Mouse (Mus musculus) monocyte, adult 2 months (primary cell): ENCODE measurements around the gene Prune1.

ENCODE experiments used
- DNase-seq, 2 experiments: peaks; one replicate each; pipeline ENCODE4 v3.0.0; 2022; ENCODE audit warnings: low spot score in 2 of 2, low read depth in 1 of 2

Prune1 gene

DNA sequence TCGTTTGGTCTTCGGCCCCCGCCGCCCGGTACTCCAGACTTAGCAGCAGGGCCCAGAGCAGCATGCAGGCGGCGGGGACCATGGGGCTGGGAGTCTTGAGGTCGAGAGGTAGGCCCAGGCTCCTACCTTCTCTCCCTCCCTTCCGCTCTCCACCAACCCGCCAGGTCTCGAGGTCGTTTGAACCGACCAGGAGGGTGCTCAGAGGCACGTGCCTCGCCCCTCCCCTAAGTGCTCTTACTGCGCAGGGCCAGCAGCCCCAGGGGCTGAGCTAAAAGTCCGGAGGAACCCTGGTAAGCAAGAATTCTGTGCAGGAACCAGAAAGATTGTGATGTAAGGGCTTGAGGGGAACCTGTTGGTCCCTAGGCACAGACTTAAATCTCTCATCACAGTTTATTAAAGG lies 41.0 kb downstream of the Prune1 start:
- DNase-seq: no peak

GRCm38 (mm10) chr3:95239971-95240370 lies 41.9 kb downstream of the Prune1 start:
- no peak for DNase-seq

- no peak for DNase-seq
These were observed 42.9 kb downstream of the Prune1 start for GRCm38 (mm10) chr3:95239022-95239421.

DNA sequence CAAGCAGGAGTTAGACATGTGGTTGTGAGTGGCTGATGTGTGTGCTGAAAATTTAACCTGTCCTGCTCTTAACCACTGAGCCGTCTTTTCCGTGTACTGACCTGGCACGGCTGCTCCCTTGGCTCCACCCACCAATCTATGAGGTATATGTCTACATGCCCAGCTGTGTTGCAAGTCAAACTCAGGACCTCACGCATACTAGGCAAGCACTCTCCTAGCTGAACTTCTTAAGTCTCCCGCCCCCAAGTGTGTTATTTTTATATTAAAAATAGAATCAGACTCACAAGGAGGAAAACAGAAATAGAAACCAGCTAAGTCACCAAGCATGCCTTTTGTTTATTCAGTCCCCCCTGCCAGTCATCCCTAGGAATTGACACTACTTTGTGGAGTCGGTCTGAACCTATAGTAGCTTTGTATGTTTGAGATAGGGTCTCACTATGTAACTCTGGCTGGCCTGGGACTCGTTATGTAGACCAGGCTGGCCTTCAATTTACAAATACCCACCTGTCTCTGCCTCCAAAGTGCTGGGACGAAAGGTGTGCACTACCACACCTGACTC lies 44.3 kb downstream of the Prune1 start:
- DNase-seq: no peak

GRCm38 (mm10) chr3:95235386-95236301 lies 46.2 kb downstream of the Prune1 start:
- DNase-seq: no peak

- no peak for DNase-seq
These were observed 48.4 kb downstream of the Prune1 start for GRCm38 (mm10) chr3:95233303-95233980.

DNA sequence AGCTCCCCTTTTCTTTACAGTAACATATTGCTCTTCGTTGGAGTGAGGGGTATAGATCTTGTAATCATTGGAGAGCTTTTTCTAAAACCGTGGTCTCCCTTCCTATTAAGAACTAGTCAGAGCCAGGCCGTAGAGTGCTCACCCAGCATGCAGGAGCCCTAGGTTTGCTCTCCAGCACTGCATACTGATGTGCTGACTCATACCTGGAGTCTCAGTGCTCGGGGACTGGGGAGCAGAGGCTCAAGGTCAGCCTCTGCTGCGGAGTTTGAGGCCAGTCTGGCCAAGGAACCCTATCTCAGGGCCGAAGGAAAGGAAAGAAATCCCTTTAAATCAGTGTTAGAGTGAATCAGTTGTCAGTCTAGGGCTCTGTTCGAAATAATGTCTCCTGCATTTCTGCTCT lies 49.1 kb downstream of the Prune1 start:
- no peak for DNase-seq

GRCm38 (mm10) chr3:95231298-95232221 lies 50.3 kb downstream of the Prune1 start, which contains the start of gene Mllt11:
Gene Mllt11 (minus strand): TSS chr3:95232171.
- DNase-seq: no peak

DNA sequence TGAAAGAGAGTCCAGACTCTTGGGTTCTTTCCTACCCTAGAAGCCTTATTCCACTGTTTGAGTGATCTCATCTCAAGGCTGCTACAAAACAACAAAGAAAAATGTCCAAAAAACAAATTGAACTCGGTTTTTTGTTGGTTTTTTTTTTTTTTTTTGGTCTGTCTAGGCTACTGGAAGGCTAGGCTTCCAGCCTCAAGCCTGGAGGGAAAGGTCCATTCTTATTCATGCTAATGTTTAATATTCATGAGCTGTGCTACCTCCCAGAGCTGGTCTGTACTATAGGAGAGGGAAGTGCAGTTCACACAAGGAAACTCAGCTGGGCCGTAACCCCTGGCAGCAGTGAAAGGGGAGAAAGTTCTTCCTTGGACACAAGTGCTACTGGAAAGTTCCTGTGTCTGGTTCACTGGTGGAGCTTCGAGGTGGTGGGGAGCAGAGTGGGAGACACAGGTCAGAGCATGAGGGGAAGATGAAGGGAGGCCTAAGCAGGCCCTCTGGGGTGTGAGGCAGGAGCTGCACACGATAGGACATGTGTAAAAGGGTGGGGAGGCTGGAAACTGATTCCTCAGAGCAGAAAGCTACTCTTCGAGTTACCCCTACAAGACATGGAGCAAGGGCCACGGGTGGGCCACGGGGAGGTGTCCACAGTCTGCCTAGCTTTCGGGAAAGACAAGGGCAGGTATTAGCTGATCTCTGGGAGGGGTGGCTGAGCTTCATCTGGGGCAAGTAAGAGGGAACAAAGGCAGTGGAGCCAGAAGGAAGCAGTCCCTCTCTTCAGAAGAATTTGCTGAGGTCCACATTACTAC lies 51.2 kb downstream of the Prune1 start:
- DNase-seq: no peak

DNA sequence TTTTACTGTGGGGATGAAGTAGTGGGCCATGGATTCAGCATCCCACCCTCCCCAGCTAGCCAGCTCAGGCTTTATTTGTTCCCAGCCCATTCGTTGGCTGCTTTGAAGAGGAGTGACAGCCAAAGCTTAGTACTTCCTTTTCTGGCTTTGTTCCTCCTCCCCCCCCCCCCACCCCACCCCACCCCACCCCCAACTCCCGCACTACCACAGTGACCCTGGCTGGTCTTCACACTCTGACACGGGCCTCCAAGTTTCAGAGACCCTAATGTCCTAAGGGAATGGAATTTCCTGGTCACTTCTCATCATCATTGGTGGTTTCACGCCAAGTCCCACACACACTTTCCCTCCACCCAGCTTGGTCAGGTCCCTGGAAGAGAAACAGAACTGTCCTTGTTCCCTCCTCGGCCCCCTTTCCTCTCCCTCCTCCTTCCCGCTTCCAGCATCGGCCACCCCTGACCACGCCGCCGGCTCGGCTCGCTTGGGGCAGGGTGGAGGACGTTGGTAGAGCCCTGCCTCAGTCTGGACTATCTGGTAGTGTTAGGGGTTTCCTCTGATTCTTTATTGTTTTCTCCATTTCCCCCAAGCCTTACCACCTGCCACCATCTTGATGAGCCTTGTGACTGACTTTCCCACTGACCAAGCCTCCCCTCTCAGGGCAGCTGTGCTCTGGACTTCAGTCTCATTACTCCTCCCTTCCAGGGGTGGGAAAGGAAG lies 51.9 kb downstream of the Prune1 start:
- peak in 1 of 2 experiments; percentile 45 for DNase-seq

DNA sequence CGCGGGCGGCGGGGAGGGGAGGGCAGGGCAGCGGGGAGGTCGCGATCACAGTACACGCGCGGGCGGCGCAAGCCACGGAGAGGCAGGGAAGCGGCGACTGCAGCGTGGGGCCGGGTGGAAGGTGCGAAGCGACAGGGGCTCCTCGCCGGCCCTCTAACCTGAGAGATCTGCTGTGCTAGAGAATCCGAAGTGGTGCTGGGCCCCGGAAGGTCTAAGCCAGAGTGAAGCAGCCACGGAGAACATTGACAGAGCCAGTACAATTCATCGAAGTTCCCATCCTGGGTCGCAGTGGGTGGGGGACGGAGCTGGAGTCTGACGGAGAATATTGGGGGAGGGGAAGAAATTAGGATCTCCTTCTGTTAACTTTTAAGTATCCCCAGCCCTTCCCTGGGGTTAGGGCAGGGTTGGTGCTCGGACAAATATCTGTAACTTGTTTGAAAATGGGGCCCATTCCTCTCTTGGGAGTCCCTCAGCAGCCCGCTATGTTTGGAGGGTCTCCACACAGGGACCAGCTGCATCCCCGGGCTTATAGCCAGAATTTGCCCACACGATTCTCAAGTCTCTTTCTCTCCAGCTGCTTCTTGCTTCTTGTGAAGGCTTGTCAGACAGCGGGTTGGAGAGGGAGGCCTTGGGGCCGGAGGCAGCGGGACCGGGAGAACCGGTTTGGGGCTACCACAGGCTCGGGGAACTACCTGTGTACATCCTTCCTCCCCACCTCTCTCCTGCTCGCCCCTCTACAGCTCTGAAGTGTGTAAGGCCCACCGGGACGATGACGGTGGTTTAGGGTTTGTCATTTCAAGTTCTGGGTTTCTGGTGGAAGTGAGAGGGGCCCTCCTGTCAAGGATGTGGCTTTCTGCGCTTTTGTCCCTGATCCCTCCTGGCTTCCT lies 52.7 kb downstream of the Prune1 start:
- peak in 1 of 2 experiments; percentile 18 for DNase-seq

- DNase-seq: peak in 1 of 2 experiments; percentile 67
These were observed 53.6 kb downstream of the Prune1 start, which contains the start of gene Cdc42se1 for GRCm38 (mm10) chr3:95228148-95228893. Gene Cdc42se1 (plus strand): TSS chr3:95228732.

DNA sequence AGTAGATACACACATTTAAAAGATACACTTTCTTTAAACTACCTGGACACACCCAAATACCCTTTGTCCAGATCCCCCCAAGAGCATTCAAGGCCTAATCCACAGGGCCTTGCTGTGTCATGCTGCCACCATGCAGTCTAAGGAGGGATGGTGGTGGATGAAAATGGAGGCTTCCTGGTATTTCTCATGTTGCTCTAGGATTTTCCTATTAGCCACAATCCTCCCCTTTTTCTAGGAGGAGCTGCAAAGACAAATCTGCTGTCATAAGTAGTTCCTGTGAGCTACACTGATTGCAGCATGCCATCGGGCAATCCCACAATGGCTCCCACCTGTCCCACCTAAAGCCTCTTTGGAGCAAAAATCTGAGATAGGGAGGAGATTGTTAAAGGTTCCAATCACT lies 54.7 kb downstream of the Prune1 start:
- DNase-seq: no peak

- no peak for DNase-seq
These were observed 57.6 kb downstream of the Prune1 start for GRCm38 (mm10) chr3:95224295-95224694.

DNA sequence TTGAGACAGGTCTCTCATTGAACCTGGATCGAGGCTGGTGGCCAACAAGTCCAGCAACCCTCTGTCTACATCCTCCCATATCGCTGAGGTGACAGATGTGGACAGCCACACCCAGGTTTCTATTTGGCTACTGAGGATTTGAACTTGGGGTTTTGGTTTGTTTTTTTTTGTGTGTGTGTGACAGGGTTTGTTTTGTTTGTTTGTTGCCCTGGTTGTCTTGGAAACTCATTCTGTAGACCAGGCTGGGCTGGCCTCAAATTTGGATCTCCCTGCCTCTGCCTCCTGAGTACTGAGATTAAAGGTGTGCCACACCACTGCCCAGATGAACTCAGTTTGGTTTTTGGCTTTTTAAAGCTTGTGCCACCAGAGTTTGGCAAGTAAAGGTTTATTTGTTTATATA lies 58.8 kb downstream of the Prune1 start:
- DNase-seq: no peak

- DNase-seq: no peak
These were observed 63.3 kb downstream of the Prune1 start for GRCm38 (mm10) chr3:95218466-95219137.
